Mouse (Mus musculus): ENCODE measurements around the gene Ly6g6d. TPM values are rescaled to one million over a fixed set of nuclear protein-coding genes. Genes with fewer than 3 reads are reported as not detected.
A peak's percentile ranks its signal among the peaks of the same experiment; 100 is the strongest.

The Ly6g6d gene
- total RNA-seq, 2 experiments from 2014 or later: not detected

GRCm38 (mm10) chr17:35100196-35100765 is 22.4 kb upstream of the Ly6g6d start:
- ATAC-seq (ENCODE audit: poor library complexity, severe bottlenecking): no peak

- ATAC-seq (ENCODE audit: poor library complexity, severe bottlenecking): no peak
Observed at GRCm38 (mm10) chr17:35097164-35097655, 19.3 kb upstream of the Ly6g6d start.

GRCm38 (mm10) chr17:35096597-35096996 is 18.7 kb upstream of the Ly6g6d start:
- ATAC-seq (ENCODE audit: poor library complexity, severe bottlenecking): no peak

GRCm38 (mm10) chr17:35094475-35095365 is 16.9 kb upstream of the Ly6g6d start:
- ATAC-seq (ENCODE audit: poor library complexity, severe bottlenecking): peak; percentile 82

- no peak for ATAC-seq (ENCODE audit: poor library complexity, severe bottlenecking)
Observed at GRCm38 (mm10) chr17:35092403-35093198, 14.7 kb upstream of the Ly6g6d start.

- ATAC-seq (ENCODE audit: poor library complexity, severe bottlenecking): no peak
Observed at GRCm38 (mm10) chr17:35090166-35090932, 12.5 kb upstream of the Ly6g6d start.

DNA sequence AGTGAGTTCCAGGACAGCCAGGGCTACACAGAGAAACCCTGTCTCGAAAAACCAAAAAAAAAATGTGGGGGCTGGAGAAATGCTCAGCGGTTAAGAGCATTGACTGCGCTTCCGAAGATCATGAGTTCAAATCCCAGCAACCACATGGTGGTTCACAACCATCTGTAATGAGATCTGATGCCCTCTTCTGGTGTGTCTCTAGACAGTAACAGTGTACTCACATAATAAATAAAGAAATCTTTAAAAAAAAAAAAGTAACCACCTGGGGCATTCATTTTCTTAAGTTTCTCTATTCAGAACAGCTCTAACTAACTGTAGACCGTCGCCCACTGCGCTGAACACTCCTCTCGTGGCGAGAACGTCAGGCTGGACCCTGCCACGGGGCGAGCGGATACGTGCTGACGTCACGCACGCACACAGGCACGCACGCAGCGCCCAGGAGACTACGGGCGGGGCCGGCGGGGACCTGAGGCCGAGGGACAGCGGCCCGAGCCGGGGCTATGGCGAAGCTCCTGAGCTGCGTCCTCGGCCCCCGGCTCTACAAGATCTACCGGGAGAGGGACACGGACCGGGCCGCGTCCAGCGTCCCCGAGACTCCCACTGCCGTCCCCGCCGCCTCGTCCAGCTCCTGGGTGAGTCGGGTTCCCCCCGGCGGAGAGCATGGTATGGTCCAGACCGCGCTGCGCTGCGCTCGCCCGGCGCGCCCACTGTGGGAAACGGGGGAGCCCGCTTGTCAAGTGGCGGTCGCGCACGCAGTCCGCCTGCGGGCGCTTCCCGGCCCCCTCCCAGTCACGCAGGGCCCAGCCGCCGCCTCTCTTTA is 11.2 kb upstream of the Ly6g6d start, which contains the start of gene Abhd16a:
Gene Abhd16a (plus strand): TSS at position 439 of the 820 bp plus-strand sequence.
- ATAC-seq (ENCODE audit: poor library complexity, severe bottlenecking): peak; percentile 99

- ATAC-seq (ENCODE audit: poor library complexity, severe bottlenecking): no peak
Observed at GRCm38 (mm10) chr17:35088151-35088550, 10.3 kb upstream of the Ly6g6d start.

- no peak for ATAC-seq (ENCODE audit: poor library complexity, severe bottlenecking)
Observed at GRCm38 (mm10) chr17:35085208-35085865, 7.5 kb upstream of the Ly6g6d start, which contains the start of gene Ly6g6f. Ly6g6f (minus strand) TSS chr17:35085610.

DNA sequence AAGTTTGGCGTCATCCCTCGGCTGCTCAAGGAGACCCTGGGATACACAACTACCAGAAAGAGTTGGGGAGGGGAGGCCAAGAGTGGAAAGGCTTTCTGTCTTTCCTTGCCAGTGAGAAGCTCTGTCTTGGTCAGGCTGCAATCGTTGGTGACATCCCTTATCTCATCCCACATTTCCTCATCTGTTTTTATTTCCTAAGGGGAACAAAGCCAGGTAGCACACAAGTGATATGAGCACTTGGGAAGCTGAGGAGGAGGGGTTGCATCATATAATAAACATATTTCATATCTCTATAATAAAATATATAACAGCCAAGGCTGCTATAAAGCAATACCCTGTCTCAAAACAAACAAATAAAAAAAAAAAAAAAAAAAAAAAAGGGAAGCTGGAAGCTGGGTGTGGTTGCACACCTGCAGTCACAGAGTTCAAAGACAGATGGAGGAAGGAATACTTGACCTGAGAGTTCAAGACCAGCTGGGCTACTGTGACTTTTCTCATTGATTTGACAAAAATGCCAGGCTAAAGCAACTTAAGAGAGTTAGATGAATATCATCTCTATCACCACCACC is 6.1 kb upstream of the Ly6g6d start:
- ATAC-seq (ENCODE audit: poor library complexity, severe bottlenecking): no peak

- ATAC-seq (ENCODE audit: poor library complexity, severe bottlenecking): no peak
Observed at GRCm38 (mm10) chr17:35082841-35083576, 5.1 kb upstream of the Ly6g6d start.

- ATAC-seq (ENCODE audit: poor library complexity, severe bottlenecking): no peak
Observed at GRCm38 (mm10) chr17:35080710-35081109, 2.8 kb upstream of the Ly6g6d start.

DNA sequence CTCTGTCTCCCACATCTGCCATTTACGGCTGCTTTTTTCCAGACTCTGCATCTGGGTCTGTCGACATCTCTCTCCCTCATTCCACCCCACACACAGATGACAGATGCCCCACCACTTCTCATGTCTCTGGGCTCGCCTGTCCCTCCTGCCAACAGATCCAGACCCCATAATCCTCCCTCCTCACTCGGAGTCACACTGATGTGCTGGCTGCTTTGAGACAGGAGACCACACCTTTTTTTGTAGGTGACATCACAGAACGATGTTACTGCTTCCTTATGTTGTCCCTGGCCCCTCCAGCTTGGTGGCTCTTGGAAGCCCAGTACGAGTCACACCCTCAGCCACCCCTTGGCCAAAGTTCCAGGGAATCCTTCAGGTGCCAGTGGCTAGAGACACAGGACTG is 2.4 kb upstream of the Ly6g6d start:
- ATAC-seq (ENCODE audit: poor library complexity, severe bottlenecking): no peak

DNA sequence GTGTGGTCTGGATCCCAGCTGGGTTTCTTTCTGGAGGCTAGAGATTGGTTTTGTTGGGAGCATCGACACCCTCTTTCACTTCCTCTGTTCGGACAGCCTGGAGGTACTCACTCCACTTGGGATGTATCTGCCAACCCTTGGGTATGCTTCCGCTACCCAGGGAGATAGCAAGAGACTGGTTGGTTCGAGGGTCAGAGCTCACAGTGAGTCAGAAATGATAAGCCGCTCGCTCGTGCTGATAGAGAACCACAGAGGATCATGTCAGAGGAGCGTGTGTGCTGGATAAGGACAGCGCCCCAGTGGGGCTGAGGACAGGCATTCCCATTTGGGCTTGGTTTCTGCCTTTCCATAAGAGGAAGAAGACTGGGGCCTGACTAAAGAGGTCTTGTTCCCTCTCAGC is 1.9 kb upstream of the Ly6g6d start:
- peak; percentile 45 for ATAC-seq (ENCODE audit: poor library complexity, severe bottlenecking)

GRCm38 (mm10) chr17:35077285-35077684 is 580 bp downstream of the Ly6g6d start:
- ATAC-seq (ENCODE audit: poor library complexity, severe bottlenecking): no peak

DNA sequence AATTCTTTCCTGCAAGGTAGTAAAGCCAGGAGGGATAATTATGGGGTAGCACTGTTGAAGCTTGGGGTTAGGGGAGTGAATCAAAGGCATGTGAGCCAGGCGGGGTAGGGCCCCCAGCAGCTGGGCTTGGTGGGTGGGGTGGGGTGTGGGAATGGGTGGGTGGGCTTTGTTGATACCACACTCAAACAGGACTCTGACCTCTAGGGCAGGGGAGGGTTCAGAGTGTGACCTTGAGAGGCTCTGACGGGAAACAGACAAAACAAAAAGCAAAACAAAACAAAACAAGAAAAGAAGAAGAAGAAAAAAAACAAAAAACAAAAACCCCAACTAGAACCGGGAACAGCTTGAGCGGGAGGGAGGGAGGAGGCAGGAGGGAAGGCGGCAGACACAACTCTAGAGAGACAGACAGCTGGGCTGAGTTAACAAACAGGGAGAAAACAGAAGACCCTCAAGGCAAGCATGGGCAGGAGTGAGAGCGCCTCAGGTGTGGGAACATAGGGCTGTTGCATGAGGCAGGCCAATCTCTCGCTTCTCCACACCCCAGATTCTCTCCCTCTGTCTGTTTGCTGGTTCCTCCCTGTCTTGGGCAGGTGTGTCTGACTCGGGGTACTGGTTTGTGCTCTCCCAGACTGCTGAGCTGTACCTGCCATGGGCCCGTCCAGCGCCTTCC is 1.2 kb downstream of the Ly6g6d start, which contains the start of gene Ly6g6e:
Gene Ly6g6e (plus strand): TSS at position 396 of the 670 bp plus-strand sequence.
- ATAC-seq (ENCODE audit: poor library complexity, severe bottlenecking): no peak

GRCm38 (mm10) chr17:35074097-35074496 is 3.8 kb downstream of the Ly6g6d start:
- ATAC-seq (ENCODE audit: poor library complexity, severe bottlenecking): no peak
